Mouse (Mus musculus): ENCODE measurements around the gene Gbe1.

DNA sequence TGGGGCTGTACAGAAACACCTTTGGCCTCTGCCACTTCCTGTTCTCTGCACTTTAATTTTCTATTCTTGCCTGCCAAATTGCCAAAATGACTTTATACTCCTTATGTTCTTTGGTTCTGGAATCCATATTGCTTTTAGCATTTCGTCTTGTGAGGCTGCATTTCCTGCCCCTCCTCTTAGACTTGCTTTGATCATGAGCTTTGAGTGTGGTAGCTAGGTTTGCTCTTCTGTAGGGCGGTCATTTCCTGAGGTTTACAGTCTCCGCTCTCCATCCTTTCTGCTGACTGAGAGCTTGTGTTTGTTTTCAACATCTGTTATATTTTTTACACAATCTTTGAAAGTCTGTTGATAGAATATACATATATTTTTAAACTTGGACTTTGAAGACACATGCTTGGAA, 107.3 kb downstream of the Gbe1 start:
- TF ChIP-seq MAFK (IDR thresholded peaks at IDR 0.05; ENCODE audit: insufficient read depth, low read depth, low read length) (no peak), ZNF384 (IDR thresholded peaks at IDR 0.05; ENCODE audit: low read depth, low read length) (no peak)
